Mouse (Mus musculus): ENCODE measurements at regions not wholly inside any gene's neighbourhood (a gene's known extent, or its start where the extent isn't known, plus 50 kb on each side); places are given as distances from the start of the nearest gene placed in this dataset.
A peak's percentile ranks its signal among the peaks of the same experiment; 100 is the strongest.

GRCm38 (mm10) chr1:39106650-39107049 lies 86.9 kb upstream of the Npas2 start:
- no peak overlapping the region for H3K4me2 ChIP-seq (ENCODE audit: low read depth, low read length)
- no peak overlapping the region for H3K27ac ChIP-seq (ENCODE audit: low read length)
- H3K4me3 ChIP-seq (replicated peaks; ENCODE audit: low read length), result no peak overlapping the region
- WGBS, result 63% methylated on average over 6 of the region's 6 CpGs
- H3K4me1 ChIP-seq (ENCODE audit: control insufficient read depth, insufficient read depth, low read length), result peaks cover 3% of the 10 kb centered on the region; the same call in 1 of the 2 replicates
- no peak overlapping the region for H3K9ac ChIP-seq (ENCODE audit: low read length)
- H3K9me3 ChIP-seq (replicated peaks; ENCODE audit: control insufficient read depth, low read length), result no peaks in the 10 kb centered on the region
- no peak for ATAC-seq (ENCODE audit: insufficient read depth, low FRiP score)
- no peaks in the 10 kb centered on the region for H3K36me3 ChIP-seq (ENCODE audit: control insufficient read depth, insufficient read depth, low read length)
- H3K27me3 ChIP-seq (ENCODE audit: control insufficient read depth, insufficient read depth, low read length), result no peaks in the 10 kb centered on the region

GRCm38 (mm10) chr1:39116319-39116718 lies 77.2 kb upstream of the Npas2 start:
- Histone ChIP-seq H3K9me3 (replicated peaks; ENCODE audit: control insufficient read depth, low read length) (no peaks in the 10 kb centered on the region), H3K36me3 (ENCODE audit: control insufficient read depth, insufficient read depth, low read length) (no peaks in the 10 kb centered on the region), H3K9ac (ENCODE audit: low read length) (no peak overlapping the region), H3K4me3 (replicated peaks; ENCODE audit: low read length) (no peak overlapping the region), H3K27ac (ENCODE audit: low read length) (no peak overlapping the region; the same call in 1 of the 2 replicates), H3K4me2 (ENCODE audit: low read depth, low read length) (no peak overlapping the region), H3K4me1 (ENCODE audit: control insufficient read depth, insufficient read depth, low read length) (no peaks in the 10 kb centered on the region), H3K27me3 (ENCODE audit: control insufficient read depth, insufficient read depth, low read length) (no peaks in the 10 kb centered on the region)
- ATAC-seq (ENCODE audit: insufficient read depth, low FRiP score), result no peak
- 81% methylated on average over 6 of the region's 6 CpGs for WGBS

GRCm38 (mm10) chr1:39122316-39123015 lies 71.1 kb upstream of the Npas2 start:
- Histone ChIP-seq H3K9me3 (replicated peaks; ENCODE audit: control insufficient read depth, low read length) (no peaks in the 10 kb centered on the region), H3K9ac (ENCODE audit: low read length) (no peak overlapping the region), H3K4me3 (replicated peaks; ENCODE audit: low read length) (no peak overlapping the region), H3K27me3 (ENCODE audit: control insufficient read depth, insufficient read depth, low read length) (no peaks in the 10 kb centered on the region), H3K4me2 (ENCODE audit: low read depth, low read length) (no peak overlapping the region), H3K27ac (ENCODE audit: low read length) (no peak overlapping the region), H3K36me3 (ENCODE audit: control insufficient read depth, insufficient read depth, low read length) (no peaks in the 10 kb centered on the region), H3K4me1 (ENCODE audit: control insufficient read depth, insufficient read depth, low read length) (no peaks in the 10 kb centered on the region)
- ATAC-seq (ENCODE audit: insufficient read depth, low FRiP score), result no peak
- 58% methylated on average over 8 of the region's 8 CpGs for WGBS

DNA sequence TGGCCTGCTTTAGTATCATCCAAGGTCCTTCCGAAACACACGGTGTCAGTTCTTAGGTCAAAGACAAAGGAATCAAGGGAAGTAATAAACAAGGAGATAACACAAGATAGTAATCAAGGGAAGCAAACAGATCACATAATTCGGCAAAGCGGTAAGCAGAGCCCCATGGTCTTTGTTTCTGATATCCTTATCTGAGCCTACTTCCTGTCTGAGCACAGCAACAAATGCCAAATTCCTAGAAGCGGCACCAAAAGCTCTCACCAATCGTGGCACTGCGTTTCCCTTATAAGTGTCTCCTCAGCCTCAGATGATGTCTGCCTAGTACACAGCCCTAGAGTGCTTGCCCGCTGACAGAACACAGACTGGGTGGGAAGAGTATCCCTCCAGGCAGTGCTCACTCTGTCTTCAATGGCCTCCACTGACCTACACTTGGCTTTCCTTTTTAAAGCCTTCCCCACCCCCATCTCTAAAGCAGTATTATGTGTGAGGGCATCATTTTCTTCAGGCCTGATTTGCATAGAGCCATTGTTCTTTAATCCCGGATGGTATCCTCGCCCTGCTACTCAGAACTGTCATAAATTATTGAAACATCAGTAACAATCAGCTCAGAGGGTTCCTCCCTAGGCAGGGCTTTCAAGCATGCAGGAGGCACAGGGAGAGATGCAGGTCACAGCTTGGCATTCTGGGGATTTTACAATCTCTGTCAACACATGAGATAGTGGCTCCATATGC lies 70.3 kb upstream of the Npas2 start:
- H3K9ac ChIP-seq (ENCODE audit: low read length), result no peak overlapping the region
- WGBS, result 44% methylated on average over 10 of the region's 10 CpGs
- no peak overlapping the region for H3K4me2 ChIP-seq (ENCODE audit: low read depth, low read length)
- H3K4me3 ChIP-seq (replicated peaks; ENCODE audit: low read length), result no peak overlapping the region
- no peaks in the 10 kb centered on the region for H3K9me3 ChIP-seq (replicated peaks; ENCODE audit: control insufficient read depth, low read length)
- no peaks in the 10 kb centered on the region for H3K27me3 ChIP-seq (ENCODE audit: control insufficient read depth, insufficient read depth, low read length)
- no peaks in the 10 kb centered on the region for H3K4me1 ChIP-seq (ENCODE audit: control insufficient read depth, insufficient read depth, low read length)
- no peak for ATAC-seq (ENCODE audit: insufficient read depth, low FRiP score)
- no peaks in the 10 kb centered on the region for H3K36me3 ChIP-seq (ENCODE audit: control insufficient read depth, insufficient read depth, low read length)
- no peak overlapping the region for H3K27ac ChIP-seq (ENCODE audit: low read length)

DNA sequence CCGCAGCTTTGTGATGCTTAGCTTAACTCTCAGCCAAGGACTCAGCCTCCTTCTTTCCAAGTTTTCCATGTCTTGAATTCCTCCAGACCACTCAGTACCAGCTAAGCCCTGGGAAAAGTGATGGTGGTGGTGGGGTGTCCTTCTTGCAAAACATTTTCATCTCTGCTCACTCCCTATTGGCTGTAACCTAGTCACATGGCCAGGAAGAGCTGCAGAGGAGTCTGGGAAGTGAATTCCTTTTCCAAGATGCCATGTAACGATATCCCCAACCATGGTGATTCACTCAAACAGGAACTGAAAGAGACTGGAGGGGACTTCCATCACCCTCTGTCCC lies 69.8 kb upstream of the Npas2 start:
- no peaks in the 10 kb centered on the region for H3K4me1 ChIP-seq (ENCODE audit: control insufficient read depth, insufficient read depth, low read length)
- no peak overlapping the region for H3K27ac ChIP-seq (ENCODE audit: low read length)
- H3K4me2 ChIP-seq (ENCODE audit: low read depth, low read length), result no peak overlapping the region
- H3K9me3 ChIP-seq (replicated peaks; ENCODE audit: control insufficient read depth, low read length), result no peaks in the 10 kb centered on the region
- no peaks in the 10 kb centered on the region for H3K27me3 ChIP-seq (ENCODE audit: control insufficient read depth, insufficient read depth, low read length)
- no peak for ATAC-seq (ENCODE audit: insufficient read depth, low FRiP score)
- no peak overlapping the region for H3K4me3 ChIP-seq (replicated peaks; ENCODE audit: low read length)
- no peak overlapping the region for H3K9ac ChIP-seq (ENCODE audit: low read length)
- 83% methylated on average over 2 of the region's 2 CpGs for WGBS
- H3K36me3 ChIP-seq (ENCODE audit: control insufficient read depth, insufficient read depth, low read length), result no peaks in the 10 kb centered on the region

DNA sequence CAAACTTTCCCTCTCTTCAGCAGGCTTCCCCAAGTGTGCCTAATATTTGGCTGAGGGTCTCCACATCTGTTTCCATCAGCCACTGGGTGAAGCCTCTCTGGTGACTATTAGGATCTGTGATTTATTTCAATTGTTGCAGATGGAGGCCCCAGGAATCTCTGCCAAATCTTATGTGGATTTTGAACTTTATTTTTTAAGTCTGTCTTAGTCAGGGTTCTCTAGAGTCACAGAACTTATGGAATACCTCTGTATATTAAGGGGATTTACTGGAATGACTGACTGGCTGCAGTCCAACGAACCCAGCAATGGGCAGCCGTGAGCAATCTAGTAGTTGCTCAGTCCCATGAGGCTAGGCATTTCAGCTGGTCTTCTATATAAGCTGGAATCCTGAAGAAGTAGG lies 59.0 kb upstream of the Npas2 start:
- no peaks in the 10 kb centered on the region for H3K27me3 ChIP-seq (ENCODE audit: control insufficient read depth, insufficient read depth, low read length)
- H3K4me3 ChIP-seq (replicated peaks; ENCODE audit: low read length), result no peak overlapping the region
- no peak overlapping the region for H3K27ac ChIP-seq (ENCODE audit: low read length)
- H3K4me2 ChIP-seq (ENCODE audit: low read depth, low read length), result no peak overlapping the region
- no peaks in the 10 kb centered on the region for H3K9me3 ChIP-seq (replicated peaks; ENCODE audit: control insufficient read depth, low read length)
- ATAC-seq (ENCODE audit: insufficient read depth, low FRiP score), result peak; percentile 13; the same call in 1 of the 2 replicates
- H3K4me1 ChIP-seq (ENCODE audit: control insufficient read depth, insufficient read depth, low read length), result no peaks in the 10 kb centered on the region
- H3K9ac ChIP-seq (ENCODE audit: low read length), result no peak overlapping the region
- H3K36me3 ChIP-seq (ENCODE audit: control insufficient read depth, insufficient read depth, low read length), result no peaks in the 10 kb centered on the region
- WGBS, result 54% methylated on average over 2 of the region's 2 CpGs

- Histone ChIP-seq H3K4me2 (ENCODE audit: low read depth, low read length) (no peak overlapping the region), H3K27ac (ENCODE audit: low read length) (no peak overlapping the region), H3K36me3 (ENCODE audit: control insufficient read depth, insufficient read depth, low read length) (no peaks in the 10 kb centered on the region), H3K9ac (ENCODE audit: low read length) (no peak overlapping the region), H3K27me3 (ENCODE audit: control insufficient read depth, insufficient read depth, low read length) (no peaks in the 10 kb centered on the region), H3K4me3 (replicated peaks; ENCODE audit: low read length) (no peak overlapping the region), H3K4me1 (ENCODE audit: control insufficient read depth, insufficient read depth, low read length) (no peaks in the 10 kb centered on the region), H3K9me3 (replicated peaks; ENCODE audit: control insufficient read depth, low read length) (no peaks in the 10 kb centered on the region)
- no peak for ATAC-seq (ENCODE audit: insufficient read depth, low FRiP score)
- WGBS, result 73% methylated on average over 2 of the region's 2 CpGs
Measured at GRCm38 (mm10) chr1:39143054-39143453, 50.5 kb upstream of the Npas2 start.

GRCm38 (mm10) chr1:39143626-39144025 lies 49.9 kb upstream of the Npas2 start:
- Histone ChIP-seq H3K9ac (ENCODE audit: low read length) (no peak overlapping the region), H3K4me3 (replicated peaks; ENCODE audit: low read length) (no peak overlapping the region), H3K4me2 (ENCODE audit: low read depth, low read length) (no peak overlapping the region), H3K4me1 (ENCODE audit: control insufficient read depth, insufficient read depth, low read length) (no peaks in the 10 kb centered on the region), H3K27me3 (ENCODE audit: control insufficient read depth, insufficient read depth, low read length) (no peaks in the 10 kb centered on the region), H3K27ac (ENCODE audit: low read length) (no peak overlapping the region), H3K9me3 (replicated peaks; ENCODE audit: control insufficient read depth, low read length) (no peaks in the 10 kb centered on the region), H3K36me3 (ENCODE audit: control insufficient read depth, insufficient read depth, low read length) (no peaks in the 10 kb centered on the region)
- 88% methylated on average over 5 of the region's 5 CpGs for WGBS
- no peak for ATAC-seq (ENCODE audit: insufficient read depth, low FRiP score)
